Mouse (Mus musculus) midbrain, embryonic 13.5 days (tissue): Measurements from ENCODE around the gene Sh3rf3. TPM values are rescaled to one million over a fixed set of nuclear protein-coding genes. Genes with fewer than 3 reads are reported as not detected.

Source experiments
- ATAC-seq: fragments of 200-750 bp; cut with Nextera tagmentation; 2 replicates; pipeline ENCODE4 v1.8.0; 2017; ENCODE audit warnings: mild to moderate bottlenecking, moderate TSS enrichment, moderate library complexity
- H3K27ac ChIP-seq: fragments of 300-500 bp; sonication (generic); 2 replicates; pipeline ENCODE4 v1.5.1; 2015; ENCODE audit warnings: inconsistent platforms, mild to moderate bottlenecking, moderate library complexity
- H3K27me3 ChIP-seq: fragments of 300-500 bp; sonication (generic); 2 replicates; pipeline ENCODE4 v1.6.1; 2015; ENCODE audit warnings: mild to moderate bottlenecking, inconsistent platforms
- H3K36me3 ChIP-seq: fragments of 300-500 bp; sonication (generic); 2 replicates; pipeline ENCODE4 v1.6.1; 2015; ENCODE audit warnings: mild to moderate bottlenecking, inconsistent platforms
- H3K4me1 ChIP-seq: fragments of 300-500 bp; sonication (generic); replicated peaks from 2 replicates; pipeline ENCODE4 v1.6.1; 2015; ENCODE audit warnings: inconsistent platforms
- H3K4me2 ChIP-seq: fragments of 300-500 bp; sonication (generic); replicated peaks from 2 replicates; pipeline ENCODE4 v1.6.1; 2015; ENCODE audit warnings: moderate library complexity, mild to moderate bottlenecking, inconsistent platforms
- H3K4me3 ChIP-seq: fragments of 300-500 bp; sonication (generic); replicated peaks from 2 replicates; pipeline ENCODE4 v1.5.1; 2015; ENCODE audit warnings: mild to moderate bottlenecking, inconsistent platforms
- H3K9ac ChIP-seq: fragments of 300-500 bp; sonication (generic); replicated peaks from 2 replicates; pipeline ENCODE4 v1.6.1; 2015; ENCODE audit warnings: mild to moderate bottlenecking, inconsistent platforms
- H3K9me3 ChIP-seq: fragments of 300-500 bp; sonication (generic); 2 replicates; pipeline ENCODE4 v1.6.1; 2016; ENCODE audit warnings: mild to moderate bottlenecking, inconsistent platforms
- WGBS: fragments of 180-500 bp; shearing (Covaris S2); methylation state at CpG from one replicate; pipeline ENCODE4 v1.1.7; 2015; 5-methylcytosine and 5-hydroxymethylcytosine counted together
- polyA plus RNA-seq: library from polyadenylated mRNA; unstranded; fragments of >200 nt; fragmentation: Nextera tagmentation; extraction: Ambion mirVana; gene quantifications from 2 replicates; pipeline ENCODE4 v1.2.1, GENCODE M21; 2015

Sh3rf3 gene
- polyA plus RNA-seq, 1 experiment from 2014 or later: 2.1 TPM

DNA sequence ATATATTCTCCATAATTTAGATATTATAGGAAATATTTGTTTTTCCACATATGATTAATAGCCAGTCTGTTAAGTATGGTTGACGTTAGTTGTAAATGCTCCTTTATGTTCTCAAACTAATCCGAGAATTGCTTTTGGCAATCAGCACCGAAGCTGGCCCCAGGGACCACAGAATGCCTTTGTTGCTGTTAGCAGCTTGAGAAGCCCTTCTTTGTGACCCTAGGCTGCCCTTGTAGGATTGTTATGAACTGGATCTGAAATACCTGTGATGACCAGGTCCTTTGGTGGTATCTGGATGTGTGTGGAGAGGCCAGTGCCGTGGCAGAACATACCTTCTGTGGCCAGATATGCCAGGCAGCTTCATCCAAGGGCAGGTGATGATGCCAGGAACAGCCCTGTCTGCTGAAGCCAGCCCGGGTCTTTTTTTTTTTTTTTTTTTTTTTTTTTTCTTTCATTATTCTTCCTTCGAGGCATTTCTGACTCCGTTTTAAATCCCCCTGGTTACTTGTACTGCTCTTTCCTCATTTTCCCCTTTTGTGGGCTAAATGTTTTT lies 10.9 kb downstream of the Sh3rf3 start:
- WGBS: 53% methylated on average over 7 of the region's 7 CpGs
- no peak overlapping the region for H3K4me2 ChIP-seq
- no peak overlapping the region for H3K4me3 ChIP-seq
- no peaks in the 10 kb centered on the region for H3K9me3 ChIP-seq
- no peak for ATAC-seq
- no peaks in the 10 kb centered on the region for H3K36me3 ChIP-seq
- H3K27ac ChIP-seq: no peak overlapping the region
- no peaks in the 10 kb centered on the region for H3K27me3 ChIP-seq
- H3K4me1 ChIP-seq: 0 out of 2 replicates have a peak, but pooled peaks cover 6% of the 10 kb centered on the region
- H3K9ac ChIP-seq: no peak overlapping the region

DNA sequence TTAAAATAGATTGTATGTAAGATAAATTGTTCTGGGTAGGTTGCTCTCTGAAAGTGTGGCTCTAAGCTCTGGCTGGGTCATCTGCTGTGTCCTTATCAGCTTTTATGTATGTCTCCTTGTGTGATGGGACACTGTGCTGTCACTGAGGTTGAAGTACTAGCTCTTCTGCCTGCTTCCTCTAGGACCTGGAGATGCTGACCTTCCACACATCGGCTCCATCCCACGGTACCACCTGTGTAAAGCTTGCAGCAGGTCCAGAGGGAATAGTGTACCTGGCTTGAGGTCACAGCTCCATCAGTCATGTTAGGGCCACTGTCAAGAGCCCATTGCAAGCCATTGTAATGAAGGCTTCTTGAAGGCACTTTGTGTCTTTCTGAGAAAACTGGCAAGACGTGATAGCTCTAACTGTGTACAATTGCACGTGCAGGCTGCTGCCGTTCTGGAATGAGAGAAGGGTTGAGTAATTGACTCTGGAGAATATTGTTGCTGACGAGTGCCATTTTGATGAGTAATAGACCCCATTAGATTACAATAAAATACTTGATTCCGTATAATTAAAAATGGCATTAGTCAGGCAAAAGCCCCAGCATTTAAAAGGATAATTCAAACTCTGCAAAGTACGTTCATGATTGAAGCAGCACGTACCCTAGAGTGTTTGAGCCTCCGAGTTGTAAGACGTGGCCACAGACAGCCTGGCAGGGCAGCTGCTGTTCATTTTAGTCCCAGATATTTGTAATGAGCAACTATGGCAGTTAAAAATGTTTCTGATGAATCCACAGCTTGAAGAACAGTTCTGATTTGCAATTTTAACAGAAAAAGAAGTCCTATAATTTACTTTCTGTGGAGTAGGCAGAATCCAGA lies 16.3 kb downstream of the Sh3rf3 start:
- Histone ChIP-seq H3K4me3 (no peak overlapping the region), H3K9ac (no peak overlapping the region), H3K4me1 (0 out of 2 replicates have a peak, but pooled peaks cover 5% of the 10 kb centered on the region), H3K4me2 (no peak overlapping the region), H3K27me3 (no peaks in the 10 kb centered on the region), H3K36me3 (no peaks in the 10 kb centered on the region), H3K27ac (no peak overlapping the region), H3K9me3 (no peaks in the 10 kb centered on the region)
- 86% methylated on average over 11 of the region's 11 CpGs for WGBS
- no peak for ATAC-seq

DNA sequence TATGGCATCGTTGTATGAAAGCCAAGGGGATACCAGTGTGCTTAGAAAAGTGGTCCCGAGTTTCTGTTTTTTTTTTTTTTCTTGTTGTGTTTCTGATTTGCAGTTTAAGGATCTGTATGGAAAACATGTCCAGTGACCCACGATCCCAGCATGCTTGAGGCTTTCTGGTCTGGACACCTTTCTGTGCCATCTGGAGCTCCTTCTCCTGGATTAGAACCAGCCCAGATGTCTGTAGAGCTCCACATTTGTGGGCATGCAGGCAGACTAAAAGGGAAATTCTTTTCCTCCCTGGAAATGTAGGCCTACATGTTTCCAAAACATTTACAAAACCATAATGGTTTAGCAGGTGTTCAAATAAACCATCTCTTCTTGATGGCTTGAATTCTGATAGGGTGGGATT lies 20.0 kb downstream of the Sh3rf3 start:
- ATAC-seq: no peak
- H3K4me1 ChIP-seq: no peaks in the 10 kb centered on the region
- no peak overlapping the region for H3K4me3 ChIP-seq
- no peaks in the 10 kb centered on the region for H3K9me3 ChIP-seq
- no peak overlapping the region for H3K27ac ChIP-seq
- no peaks in the 10 kb centered on the region for H3K27me3 ChIP-seq
- H3K4me2 ChIP-seq: no peak overlapping the region
- no peaks in the 10 kb centered on the region for H3K36me3 ChIP-seq
- WGBS: 77% methylated on average over 3 of the region's 3 CpGs
- no peak overlapping the region for H3K9ac ChIP-seq

DNA sequence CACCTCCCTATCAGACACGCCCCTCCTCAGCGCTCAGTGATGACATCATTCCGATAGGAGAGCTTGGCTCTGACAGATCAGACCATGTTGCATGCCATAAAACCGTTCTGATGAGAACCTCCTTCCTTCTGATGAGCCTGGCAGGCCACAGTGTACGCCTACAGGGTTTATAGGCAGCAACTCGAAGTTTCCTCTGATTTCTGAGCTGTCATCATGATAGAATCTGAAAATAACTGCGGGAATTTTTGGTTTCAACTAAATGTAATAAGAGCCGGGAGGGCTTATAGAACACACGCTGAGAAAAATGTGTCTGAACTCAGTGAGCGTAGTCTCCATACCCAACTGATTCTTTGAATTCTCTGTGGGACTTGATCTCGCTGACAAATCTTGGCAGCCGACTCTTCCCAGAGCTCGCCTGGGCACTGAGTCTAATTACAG lies 20.6 kb downstream of the Sh3rf3 start:
- Histone ChIP-seq H3K9me3 (no peaks in the 10 kb centered on the region), H3K4me2 (no peak overlapping the region), H3K9ac (no peak overlapping the region), H3K27ac (no peak overlapping the region), H3K36me3 (no peaks in the 10 kb centered on the region), H3K4me1 (no peaks in the 10 kb centered on the region), H3K4me3 (no peak overlapping the region), H3K27me3 (no peaks in the 10 kb centered on the region)
- ATAC-seq: no peak
- 75% methylated on average over 13 of the region's 13 CpGs for WGBS

DNA sequence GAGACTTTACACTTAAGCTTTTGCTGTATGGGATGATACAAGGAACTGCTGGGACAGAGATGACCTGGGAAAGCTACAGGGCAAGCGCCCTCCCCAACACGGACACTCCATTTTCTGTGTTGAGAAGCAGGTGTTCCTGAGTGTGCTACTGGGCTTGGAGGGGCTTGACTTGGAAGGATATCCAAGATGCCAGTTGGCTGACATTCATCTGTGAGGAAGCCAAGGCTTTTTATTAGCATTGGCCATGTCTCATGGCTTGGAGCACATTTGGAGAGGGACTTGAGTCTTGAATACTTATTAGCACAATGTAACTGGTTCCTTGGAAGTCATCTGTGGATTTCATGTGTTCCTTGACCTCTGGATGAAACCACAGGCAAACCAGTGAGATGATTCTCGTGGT lies 23.2 kb downstream of the Sh3rf3 start:
- no peak overlapping the region for H3K27ac ChIP-seq
- no peaks in the 10 kb centered on the region for H3K4me1 ChIP-seq
- H3K9ac ChIP-seq: no peak overlapping the region
- H3K9me3 ChIP-seq: no peaks in the 10 kb centered on the region
- no peak for ATAC-seq
- no peak overlapping the region for H3K4me3 ChIP-seq
- 90% methylated on average over 3 of the region's 3 CpGs for WGBS
- H3K27me3 ChIP-seq: no peaks in the 10 kb centered on the region
- no peaks in the 10 kb centered on the region for H3K36me3 ChIP-seq
- no peak overlapping the region for H3K4me2 ChIP-seq

DNA sequence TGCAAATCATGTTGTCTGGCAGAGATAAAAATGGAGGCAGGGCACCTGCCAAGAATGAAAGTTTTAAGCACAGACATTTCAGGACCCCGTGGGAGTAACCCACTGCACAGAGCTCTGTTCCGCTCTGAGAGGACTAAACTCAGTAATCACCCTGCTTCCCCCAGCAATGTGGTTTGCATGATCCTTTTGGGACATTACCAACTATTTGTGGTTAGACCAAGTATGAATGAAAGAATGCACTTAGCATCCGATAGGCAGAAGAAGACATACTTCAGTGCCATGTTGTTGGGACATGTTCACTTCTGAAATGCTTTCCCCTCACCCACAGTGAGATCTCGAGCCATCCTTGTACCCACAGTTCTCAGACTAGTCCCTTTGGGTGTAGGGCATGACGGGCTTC lies 24.3 kb downstream of the Sh3rf3 start:
- no peak overlapping the region for H3K4me3 ChIP-seq
- H3K9ac ChIP-seq: no peak overlapping the region
- H3K36me3 ChIP-seq: no peaks in the 10 kb centered on the region
- H3K9me3 ChIP-seq: no peaks in the 10 kb centered on the region
- no peak for ATAC-seq
- H3K27me3 ChIP-seq: no peaks in the 10 kb centered on the region
- H3K27ac ChIP-seq: no peak overlapping the region
- no peak overlapping the region for H3K4me2 ChIP-seq
- H3K4me1 ChIP-seq: no peaks in the 10 kb centered on the region
- WGBS: 94% methylated on average over 5 of the region's 5 CpGs

DNA sequence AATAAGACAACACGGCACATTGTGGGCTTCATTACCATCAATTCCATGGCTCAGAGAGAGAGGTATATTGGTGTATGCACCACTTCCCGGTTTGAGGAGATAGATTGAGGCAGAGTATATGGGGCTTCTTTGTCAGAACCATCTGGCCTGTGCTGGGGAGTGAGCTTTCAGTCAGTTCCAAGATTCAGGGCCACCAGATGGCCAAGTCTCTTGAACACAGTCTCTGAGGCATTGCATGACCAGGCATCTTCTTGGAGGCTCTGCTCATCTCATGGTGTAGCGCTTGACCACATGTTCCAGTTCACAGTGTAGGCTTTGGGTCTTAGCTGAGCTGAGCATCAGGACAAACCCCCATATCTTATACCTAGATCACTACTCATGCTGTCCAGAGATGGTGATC lies 28.8 kb downstream of the Sh3rf3 start:
- Histone ChIP-seq H3K27ac (no peak overlapping the region), H3K9me3 (no peaks in the 10 kb centered on the region), H3K9ac (no peak overlapping the region), H3K4me2 (no peak overlapping the region), H3K4me1 (no peaks in the 10 kb centered on the region), H3K4me3 (no peak overlapping the region), H3K27me3 (no peaks in the 10 kb centered on the region), H3K36me3 (no peaks in the 10 kb centered on the region)
- WGBS: 89% methylated on average over 3 of the region's 3 CpGs
- ATAC-seq: no peak

DNA sequence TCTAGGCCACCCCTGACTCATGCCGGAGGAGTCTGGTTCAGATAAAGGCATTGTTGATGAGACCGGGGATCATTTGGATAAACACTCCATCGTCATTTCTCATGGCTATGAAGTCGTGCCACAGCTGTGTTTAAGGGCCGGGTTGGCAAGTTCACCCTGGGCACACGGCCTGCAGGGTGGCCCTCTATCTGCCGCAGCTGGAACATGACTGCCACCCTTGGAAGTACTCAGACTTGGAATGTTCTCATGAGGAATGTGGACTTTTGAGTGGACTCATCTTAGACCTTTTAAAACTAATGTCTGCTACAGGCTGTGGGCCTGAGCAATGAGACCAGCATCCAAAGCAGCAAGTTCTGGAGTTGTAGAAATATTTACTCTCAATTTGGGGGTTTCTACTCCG lies 29.9 kb downstream of the Sh3rf3 start:
- Histone ChIP-seq H3K27ac (no peak overlapping the region), H3K4me3 (no peak overlapping the region), H3K9ac (no peak overlapping the region), H3K4me2 (no peak overlapping the region), H3K4me1 (peaks cover 5% of the 10 kb centered on the region), H3K36me3 (no peaks in the 10 kb centered on the region), H3K27me3 (no peaks in the 10 kb centered on the region), H3K9me3 (no peaks in the 10 kb centered on the region)
- ATAC-seq: no peak
- WGBS: 92% methylated on average over 8 of the region's 8 CpGs

DNA sequence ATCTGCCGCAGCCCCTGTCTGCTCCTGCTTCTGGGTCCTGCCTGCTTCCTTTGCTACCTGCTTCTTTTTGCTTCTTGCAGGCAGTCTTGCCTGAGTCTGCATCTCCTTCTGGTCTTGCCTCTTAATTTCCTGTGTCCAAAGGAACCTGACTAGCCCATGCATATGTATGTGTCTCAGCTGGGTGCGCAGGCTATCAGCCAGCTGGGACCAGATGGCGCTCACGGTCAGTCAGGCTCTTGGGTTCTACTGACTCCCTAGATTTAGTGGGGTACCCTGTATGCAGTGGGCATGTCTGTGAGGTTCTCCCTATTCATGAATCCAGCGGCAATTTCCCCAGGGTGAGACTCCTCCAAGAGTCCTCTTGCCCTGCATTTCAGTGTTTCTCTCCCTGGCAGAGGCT lies 35.0 kb downstream of the Sh3rf3 start:
- ATAC-seq: no peak
- Histone ChIP-seq H3K36me3 (no peaks in the 10 kb centered on the region), H3K4me3 (no peak overlapping the region), H3K4me2 (no peak overlapping the region), H3K27me3 (no peaks in the 10 kb centered on the region), H3K9me3 (no peaks in the 10 kb centered on the region), H3K27ac (no peak overlapping the region), H3K9ac (no peak overlapping the region), H3K4me1 (peaks cover 8% of the 10 kb centered on the region)
- 66% methylated on average over 5 of the region's 5 CpGs for whole genome bisulfite sequencing

DNA sequence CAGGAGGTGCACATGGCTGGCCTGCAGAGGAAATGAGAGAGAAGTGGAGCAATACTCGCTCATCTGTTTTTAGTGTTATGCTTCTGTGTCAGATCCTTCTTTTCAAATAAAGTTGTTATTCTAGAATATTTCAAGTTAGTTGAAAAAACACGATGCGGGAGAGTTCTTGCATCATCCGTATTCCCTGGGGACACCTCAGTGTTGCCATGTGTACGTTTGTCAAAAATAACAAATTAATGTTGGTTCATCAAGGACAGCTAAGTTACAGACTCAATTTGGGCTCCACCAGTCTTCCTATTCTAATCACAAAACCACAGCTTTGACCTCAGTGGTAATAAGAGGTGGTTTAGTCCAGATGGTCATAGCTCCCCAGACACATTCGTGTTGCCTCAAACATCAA lies 35.4 kb downstream of the Sh3rf3 start:
- H3K36me3 ChIP-seq: no peaks in the 10 kb centered on the region
- no peaks in the 10 kb centered on the region for H3K27me3 ChIP-seq
- H3K9me3 ChIP-seq: no peaks in the 10 kb centered on the region
- H3K4me2 ChIP-seq: no peak overlapping the region
- H3K9ac ChIP-seq: no peak overlapping the region
- 86% methylated on average over 6 of the region's 6 CpGs for WGBS
- ATAC-seq: no peak
- no peak overlapping the region for H3K4me3 ChIP-seq
- H3K4me1 ChIP-seq: peaks cover 8% of the 10 kb centered on the region
- no peak overlapping the region for H3K27ac ChIP-seq

DNA sequence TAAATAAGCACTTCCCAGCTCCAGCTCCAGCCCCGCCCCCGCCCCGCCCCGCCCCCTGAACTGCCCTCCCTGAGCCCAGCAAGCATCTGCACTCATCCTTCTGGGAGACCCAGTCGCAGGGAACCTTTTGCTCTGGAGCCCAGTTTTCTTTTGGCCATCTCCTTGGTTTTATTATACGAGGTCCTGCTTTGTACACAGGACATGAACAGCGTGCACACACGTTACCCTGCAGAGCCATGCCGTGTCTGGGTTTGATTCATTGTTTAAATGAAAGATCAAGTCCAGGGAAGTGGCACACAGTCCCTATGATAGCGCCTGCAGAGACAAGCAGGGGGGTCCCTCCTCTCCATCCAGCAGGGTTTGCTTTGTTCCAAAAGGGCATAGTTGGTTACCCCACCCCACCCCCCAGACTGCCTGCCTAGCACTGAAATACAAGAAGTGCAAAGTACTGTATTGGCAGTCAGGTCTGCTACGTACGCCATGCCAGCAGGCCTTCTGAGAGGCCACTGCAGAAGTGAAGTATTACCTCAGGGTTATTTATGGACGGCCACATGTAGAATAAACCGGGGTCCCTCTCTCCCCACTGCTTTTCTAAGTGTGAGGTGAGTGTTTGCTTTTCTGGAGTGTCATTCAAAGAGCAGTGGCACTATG lies 41.5 kb downstream of the Sh3rf3 start:
- WGBS: 10% methylated on average over 14 of the region's 14 CpGs
- H3K27ac ChIP-seq: no peak overlapping the region
- H3K4me1 ChIP-seq: peaks cover 22% of the 10 kb centered on the region
- H3K4me2 ChIP-seq: peak overlapping the region; percentile 1; the same call in 1 of the 2 replicates
- H3K4me3 ChIP-seq: no peak overlapping the region
- ATAC-seq: peak; percentile 58
- H3K27me3 ChIP-seq: no peaks in the 10 kb centered on the region
- H3K9me3 ChIP-seq: no peaks in the 10 kb centered on the region
- no peaks in the 10 kb centered on the region for H3K36me3 ChIP-seq
- no peak overlapping the region for H3K9ac ChIP-seq

DNA sequence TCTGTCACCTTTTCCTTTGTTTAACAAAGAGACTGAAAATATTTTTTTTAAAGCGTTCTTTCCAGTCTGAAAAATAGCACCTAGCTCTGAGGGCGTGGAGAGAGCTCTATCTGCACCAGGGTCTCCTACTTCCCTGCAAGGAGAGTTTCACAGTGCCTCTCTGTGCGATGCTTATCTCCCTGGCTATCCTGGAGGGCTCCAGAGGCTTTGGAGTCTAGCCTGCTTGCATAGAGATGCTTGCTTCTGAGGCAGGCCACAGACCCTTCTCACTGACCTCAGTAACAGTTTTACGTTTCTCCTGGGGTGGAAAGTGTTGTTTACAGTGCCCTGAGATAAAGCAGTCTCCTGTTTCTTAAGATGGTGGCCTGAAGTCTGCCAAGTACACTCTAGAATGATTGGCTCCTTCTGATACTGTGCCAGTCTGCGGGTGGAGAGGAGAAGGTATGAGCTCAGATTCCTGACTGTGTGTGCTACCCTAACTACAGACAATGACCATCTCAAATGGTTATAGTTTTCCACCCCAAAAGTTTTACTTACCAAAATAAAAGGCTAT lies 42.1 kb downstream of the Sh3rf3 start:
- Histone ChIP-seq H3K9ac (no peak overlapping the region), H3K27ac (no peak overlapping the region)
- no peak for ATAC-seq

More for the DNA sequence above, 42.1 kb downstream of the Sh3rf3 start:
- H3K4me3 ChIP-seq: no peak overlapping the region
- no peaks in the 10 kb centered on the region for H3K27me3 ChIP-seq
- no peaks in the 10 kb centered on the region for H3K36me3 ChIP-seq
- H3K4me2 ChIP-seq: peak overlapping the region; percentile 1; the same call in 1 of the 2 replicates
- 47% methylated on average over 5 of the region's 5 CpGs for WGBS
- H3K9me3 ChIP-seq: no peaks in the 10 kb centered on the region
- H3K4me1 ChIP-seq: peaks cover 22% of the 10 kb centered on the region
